Mouse (Mus musculus): ENCODE data around the gene Drc1. TPM values are rescaled to one million over a fixed set of nuclear protein-coding genes. Genes with fewer than 3 reads are reported as not detected.

Gene Drc1
- polyA plus RNA-seq, 1 experiment: 0.01 TPM

DNA sequence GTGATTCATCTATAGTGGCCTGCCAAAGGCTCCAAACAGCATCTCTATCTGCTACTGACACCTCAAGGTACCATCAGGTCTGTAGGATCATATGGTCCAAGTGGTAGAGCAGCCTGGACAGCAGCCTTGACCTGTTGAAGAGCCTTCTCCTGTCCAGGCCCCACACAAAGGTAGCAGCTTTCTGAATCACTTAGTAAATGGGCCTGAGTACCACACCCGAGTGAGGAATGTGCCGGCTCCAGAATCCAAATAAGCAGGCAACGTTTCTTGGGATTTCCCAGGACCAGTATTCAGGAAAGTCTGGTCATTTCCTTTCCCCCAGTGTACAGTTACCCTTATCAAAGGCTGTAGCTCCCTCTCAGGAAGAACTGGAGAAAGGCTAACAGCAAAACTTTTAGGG lies 2.2 kb upstream of the Drc1 start:
- Histone ChIP-seq H3K79me3 (ENCODE audit: low read depth) (no peaks in the 10 kb centered on the region), H3K79me2 (ENCODE audit: control insufficient read depth, insufficient read depth) (no peaks in the 10 kb centered on the region), H3ac (ENCODE audit: control insufficient read depth, insufficient read length, low read depth) (no peak overlapping the region), H3K4me3 (ENCODE audit: insufficient read depth, poor library complexity, severe bottlenecking) (no peak overlapping the region), H3K27me3 (ENCODE audit: control insufficient read depth, insufficient read depth, insufficient read length) (no peaks in the 10 kb centered on the region), H3K36me3 (ENCODE audit: control insufficient read depth, insufficient read depth) (no peaks in the 10 kb centered on the region)
- TF ChIP-seq USF1 (IDR thresholded peaks at IDR 0.05; ENCODE audit: low read depth) (no peak), MYOG (IDR thresholded peaks at IDR 0.05; ENCODE audit: control insufficient read depth, extremely low read depth, insufficient read length) (no peak), CTCF (IDR thresholded peaks at IDR 0.05; ENCODE audit: control insufficient read depth, insufficient read depth, insufficient read length) (no peak), MAX (IDR thresholded peaks at IDR 0.05) (no peak), FOSL1 (IDR thresholded peaks at IDR 0.05; ENCODE audit: insufficient read depth, low read length, poor library complexity, severe bottlenecking) (no peak), MYOD1 (IDR thresholded peaks at IDR 0.05; ENCODE audit: control insufficient read depth, insufficient read length, low read depth) (no peak), CEBPB (IDR thresholded peaks at IDR 0.05; ENCODE audit: low read depth) (no peak)

DNA sequence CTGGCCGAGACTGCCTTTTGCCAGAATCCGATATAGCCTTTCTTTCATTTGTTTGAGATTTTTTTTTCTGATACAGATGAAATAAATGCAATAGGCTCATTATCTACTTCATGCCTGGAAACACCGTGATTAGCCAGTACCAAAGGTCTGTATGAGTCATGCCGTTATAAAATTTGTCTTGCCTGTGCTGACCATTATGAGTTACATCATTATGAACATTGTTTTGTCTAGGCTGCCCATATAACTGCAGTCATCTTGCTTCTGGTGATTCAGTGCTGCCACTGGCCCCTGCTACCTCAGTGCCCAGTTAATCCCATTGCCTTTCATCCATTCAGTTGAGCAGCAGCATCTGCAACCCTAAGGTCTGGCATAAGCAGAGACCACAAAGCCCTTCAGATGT lies 1.7 kb upstream of the Drc1 start:
- H3K36me3 ChIP-seq (ENCODE audit: control insufficient read depth, insufficient read depth): no peaks in the 10 kb centered on the region
- H3K79me3 ChIP-seq (ENCODE audit: low read depth): no peaks in the 10 kb centered on the region
- no peak overlapping the region for H3K4me3 ChIP-seq (ENCODE audit: insufficient read depth, poor library complexity, severe bottlenecking)

DNA sequence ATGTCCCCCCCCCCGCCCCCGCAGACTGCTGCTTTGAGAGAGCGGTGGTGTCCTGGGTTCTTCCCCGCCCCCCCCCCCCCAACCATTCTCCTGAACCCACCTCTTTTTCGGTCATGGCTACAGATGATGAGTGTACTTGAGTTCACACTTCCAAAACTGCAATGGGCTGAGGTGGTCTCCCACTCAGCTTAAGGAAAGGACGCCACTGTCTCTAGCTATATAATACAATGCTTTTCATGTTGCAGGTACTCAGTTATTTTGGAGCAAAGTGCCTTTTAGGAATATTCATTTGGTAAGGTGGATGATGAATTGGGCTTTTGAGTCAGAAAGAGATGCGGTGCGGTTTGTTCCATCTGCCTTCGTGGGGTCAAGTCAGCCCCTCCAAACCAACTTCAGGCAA lies 324 bp upstream of the Drc1 start:
- Histone ChIP-seq H3K79me2 (ENCODE audit: control insufficient read depth, insufficient read depth) (no peaks in the 10 kb centered on the region), H3ac (ENCODE audit: control insufficient read depth, insufficient read length, low read depth) (no peak overlapping the region), H3K27me3 (ENCODE audit: control insufficient read depth, insufficient read depth, insufficient read length) (no peaks in the 10 kb centered on the region), H3K36me3 (ENCODE audit: control insufficient read depth, insufficient read depth) (no peaks in the 10 kb centered on the region), H3K79me3 (ENCODE audit: low read depth) (no peaks in the 10 kb centered on the region), H3K4me3 (ENCODE audit: insufficient read depth, poor library complexity, severe bottlenecking) (no peak overlapping the region)
- TF ChIP-seq MAX (IDR thresholded peaks at IDR 0.05) (no peak), CTCF (IDR thresholded peaks at IDR 0.05; ENCODE audit: control insufficient read depth, insufficient read depth, insufficient read length) (no peak), USF1 (IDR thresholded peaks at IDR 0.05; ENCODE audit: low read depth) (no peak), MYOD1 (IDR thresholded peaks at IDR 0.05; ENCODE audit: control insufficient read depth, insufficient read length, low read depth) (no peak)

More for the DNA sequence above, 1.7 kb upstream of the Drc1 start:
- no peak for TF ChIP-seq MYOD1 (IDR thresholded peaks at IDR 0.05; ENCODE audit: control insufficient read depth, insufficient read length, low read depth)
- peak; percentile 15 for TF ChIP-seq FOSL1 (IDR thresholded peaks at IDR 0.05; ENCODE audit: insufficient read depth, low read length, poor library complexity, severe bottlenecking)
- no peak for TF ChIP-seq USF1 (IDR thresholded peaks at IDR 0.05; ENCODE audit: low read depth)
- TF ChIP-seq MYOG (IDR thresholded peaks at IDR 0.05; ENCODE audit: control insufficient read depth, extremely low read depth, insufficient read length): no peak
- no peak for TF ChIP-seq MAX (IDR thresholded peaks at IDR 0.05)
- Histone ChIP-seq H3ac (ENCODE audit: control insufficient read depth, insufficient read length, low read depth) (no peak overlapping the region), H3K79me2 (ENCODE audit: control insufficient read depth, insufficient read depth) (no peaks in the 10 kb centered on the region), H3K27me3 (ENCODE audit: control insufficient read depth, insufficient read depth, insufficient read length) (no peaks in the 10 kb centered on the region)

DNA sequence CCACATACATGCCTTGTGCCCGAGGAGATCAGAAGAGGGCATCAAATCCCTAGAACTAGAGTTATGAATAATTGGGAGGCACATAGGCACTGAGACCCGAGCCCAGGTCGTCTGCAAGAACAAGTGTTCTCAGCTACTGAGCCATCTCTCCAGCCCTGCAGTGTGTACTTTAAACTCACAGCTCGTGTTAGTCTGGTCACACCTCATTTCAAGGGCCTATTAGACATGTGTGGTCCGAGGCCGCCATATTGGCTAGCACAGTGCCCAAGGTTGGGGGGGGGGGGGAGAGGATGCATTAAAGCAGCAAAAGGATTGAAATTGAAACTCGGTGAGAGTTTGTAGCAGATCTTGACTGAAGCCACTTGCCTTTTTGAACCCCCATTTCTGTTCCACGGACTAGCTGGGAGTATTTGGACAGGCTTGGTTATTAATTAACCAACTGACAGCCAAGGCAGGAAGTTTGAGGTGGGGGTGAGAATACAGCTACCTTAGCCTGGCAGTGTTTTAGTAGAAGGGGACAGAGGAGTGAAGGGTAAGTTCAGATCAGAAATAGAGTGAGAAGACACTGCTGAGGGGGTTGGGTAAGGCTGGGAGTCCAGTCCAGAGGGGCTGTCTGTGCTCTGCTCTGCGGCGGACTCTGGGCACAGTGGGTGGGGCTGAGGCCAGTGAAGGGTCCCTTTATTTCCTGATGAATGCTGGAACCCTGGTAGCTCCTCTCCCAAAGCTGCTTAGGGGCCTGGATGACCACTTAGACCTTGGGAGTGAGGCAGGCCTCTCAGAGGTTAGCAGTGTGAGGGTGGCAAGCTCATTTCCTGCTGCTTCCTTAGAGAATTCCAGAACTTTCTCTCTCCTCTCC lies 5.0 kb downstream of the Drc1 start:
- Histone ChIP-seq H3K79me2 (ENCODE audit: control insufficient read depth, insufficient read depth) (no peaks in the 10 kb centered on the region), H3ac (ENCODE audit: control insufficient read depth, insufficient read length, low read depth) (no peak overlapping the region), H3K27me3 (ENCODE audit: control insufficient read depth, insufficient read depth, insufficient read length) (no peaks in the 10 kb centered on the region), H3K36me3 (ENCODE audit: control insufficient read depth, insufficient read depth) (no peaks in the 10 kb centered on the region), H3K79me3 (ENCODE audit: low read depth) (no peaks in the 10 kb centered on the region), H3K4me3 (ENCODE audit: insufficient read depth, poor library complexity, severe bottlenecking) (no peak overlapping the region)
- TF ChIP-seq CTCF (IDR thresholded peaks at IDR 0.05; ENCODE audit: control insufficient read depth, insufficient read depth, insufficient read length) (no peak), MYOD1 (IDR thresholded peaks at IDR 0.05; ENCODE audit: control insufficient read depth, insufficient read length, low read depth) (no peak), MAX (IDR thresholded peaks at IDR 0.05) (no peak), USF1 (IDR thresholded peaks at IDR 0.05; ENCODE audit: low read depth) (no peak), FOSL1 (IDR thresholded peaks at IDR 0.05; ENCODE audit: insufficient read depth, low read length, poor library complexity, severe bottlenecking) (no peak), CEBPB (IDR thresholded peaks at IDR 0.05; ENCODE audit: low read depth) (no peak), MYOG (IDR thresholded peaks at IDR 0.05; ENCODE audit: control insufficient read depth, extremely low read depth, insufficient read length) (no peak)

DNA sequence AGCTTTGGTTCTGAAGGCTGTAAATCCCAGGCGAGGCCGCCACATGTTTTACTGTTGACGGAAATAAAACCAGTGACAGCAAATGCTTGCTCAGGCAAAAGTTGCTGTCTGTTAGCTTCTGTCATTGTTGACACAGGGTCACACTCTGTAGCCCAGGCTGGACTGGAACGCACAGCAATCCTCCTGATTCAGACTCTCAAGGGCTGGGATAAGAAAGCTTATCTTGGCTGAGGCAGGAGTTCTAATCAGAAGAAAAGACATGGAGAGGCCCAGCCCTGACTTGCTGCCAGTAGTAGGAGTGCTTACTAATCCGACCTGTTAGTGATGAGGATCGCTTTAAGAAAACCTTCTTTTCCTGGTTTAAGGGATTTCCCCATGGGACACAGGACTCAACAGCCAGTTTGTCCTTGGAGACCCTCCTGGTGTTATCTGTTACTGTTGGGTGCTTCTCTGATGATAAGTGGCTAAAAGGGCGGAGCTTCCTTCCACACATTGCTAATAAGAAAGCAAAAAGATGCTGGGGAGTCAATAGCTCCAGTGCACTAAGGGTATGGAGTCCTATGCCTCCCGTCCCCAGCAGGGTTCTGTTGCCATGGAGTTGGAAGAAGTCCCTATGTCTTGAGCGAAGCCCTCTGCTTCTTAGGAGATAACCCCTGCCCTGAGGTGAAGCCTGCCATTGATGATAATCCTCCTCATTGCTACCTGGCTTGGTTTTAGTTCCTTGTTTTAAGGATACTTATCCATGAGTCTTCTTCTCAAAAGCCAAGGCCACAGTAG lies 6.1 kb downstream of the Drc1 start:
- Histone ChIP-seq H3K79me2 (ENCODE audit: control insufficient read depth, insufficient read depth) (no peaks in the 10 kb centered on the region), H3K79me3 (ENCODE audit: low read depth) (no peaks in the 10 kb centered on the region), H3K36me3 (ENCODE audit: control insufficient read depth, insufficient read depth) (no peaks in the 10 kb centered on the region), H3K4me3 (ENCODE audit: insufficient read depth, poor library complexity, severe bottlenecking) (no peak overlapping the region), H3K27me3 (ENCODE audit: control insufficient read depth, insufficient read depth, insufficient read length) (no peaks in the 10 kb centered on the region), H3ac (ENCODE audit: control insufficient read depth, insufficient read length, low read depth) (no peak overlapping the region)
- TF ChIP-seq CEBPB (IDR thresholded peaks at IDR 0.05; ENCODE audit: low read depth): no peak
- TF ChIP-seq CTCF (IDR thresholded peaks at IDR 0.05; ENCODE audit: control insufficient read depth, insufficient read depth, insufficient read length): no peak
- TF ChIP-seq MYOD1 (IDR thresholded peaks at IDR 0.05; ENCODE audit: control insufficient read depth, insufficient read length, low read depth): no peak
- TF ChIP-seq MYOG (IDR thresholded peaks at IDR 0.05; ENCODE audit: control insufficient read depth, extremely low read depth, insufficient read length): no peak
- no peak for TF ChIP-seq FOSL1 (IDR thresholded peaks at IDR 0.05; ENCODE audit: insufficient read depth, low read length, poor library complexity, severe bottlenecking)
- no peak for TF ChIP-seq USF1 (IDR thresholded peaks at IDR 0.05; ENCODE audit: low read depth)
- no peak for TF ChIP-seq MAX (IDR thresholded peaks at IDR 0.05)
